ENCODE assay signal across 29 mouse cellular contexts in the genomic region with DNA sequence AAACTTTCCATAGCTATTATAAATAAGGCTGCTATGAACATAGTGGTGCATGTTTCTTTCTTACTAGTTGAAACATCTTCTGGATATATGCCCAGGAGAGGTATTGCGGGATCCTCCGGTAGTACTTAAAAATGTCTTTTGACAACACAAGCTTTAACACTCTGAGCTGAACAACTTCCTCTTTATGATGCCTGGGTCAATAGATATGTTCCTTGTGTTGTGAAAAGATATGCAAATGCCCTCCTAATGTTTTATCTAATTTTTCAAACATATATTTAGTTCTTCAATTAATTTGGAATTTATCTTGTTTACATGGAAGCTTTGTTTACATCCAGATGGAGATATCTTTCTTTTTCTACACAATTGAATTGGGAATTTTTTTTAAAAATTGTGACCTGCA. TPM values are rescaled to one million over a fixed set of nuclear protein-coding genes. Genes with fewer than 3 reads are reported as not detected.
"Had no signal": no experiment of that assay in that cellular context is flagged by ENCODE, and none has a peak within 500 bp of the region (broad histone marks: within the 10 kb centered on the region; RNA-seq: fewer than 3 reads in every experiment).

No protein-coding gene starts in this region.

- H3K27me3 ChIP-seq: heart, embryonic 12.5 days; hindbrain, embryonic 12.5 days; intestine, embryonic 15.5 days; limb, embryonic 12.5 days; liver, embryonic 12.5 days had no signal

- H3K4me3 ChIP-seq: gastrocnemius, adult 2 months; heart, embryonic 10.5 days; heart, embryonic 12.5 days; hindbrain, embryonic 10.5 days; hindbrain, embryonic 12.5 days; intestine, embryonic 15.5 days; left cerebral cortex, adult 2 months; limb, embryonic 10.5 days; limb, embryonic 12.5 days; liver, embryonic 12.5 days had no signal

- H3K4me1 ChIP-seq: heart, embryonic 10.5 days; heart, embryonic 12.5 days; hindbrain, embryonic 10.5 days; hindbrain, embryonic 12.5 days; intestine, embryonic 15.5 days; limb, embryonic 10.5 days; limb, embryonic 12.5 days; liver, embryonic 12.5 days had no signal

- DNase-seq: gastrocnemius, adult 2 months; gastrocnemius, postnatal 10 days; gastrocnemius, postnatal 25 days; heart, adult 18-20 months; heart, postnatal 10 days; heart, postnatal 4 days; kidney, adult 18-20 months; kidney, adult 8-10 months; kidney, postnatal 10 days; kidney, postnatal 25 days; kidney, postnatal 4 days; layer of hippocampus, adult 9-11 months; layer of hippocampus, postnatal 36 days; liver had no signal

- H3K9ac ChIP-seq: heart, embryonic 12.5 days; hindbrain, embryonic 12.5 days; hindbrain, embryonic 14.5 days; intestine, embryonic 15.5 days; limb, embryonic 12.5 days; liver, embryonic 12.5 days; liver, embryonic 14.5 days had no signal

- H3K4me2 ChIP-seq: heart, embryonic 12.5 days; hindbrain, embryonic 12.5 days; hindbrain, embryonic 14.5 days; intestine, embryonic 15.5 days; limb, embryonic 12.5 days; liver, embryonic 12.5 days had no signal

- ATAC-seq: hindbrain, embryonic 16.5 days; inflammation-experienced regulatory T-cells, adult 6 months; intestine, embryonic 15.5 days; intestine, postnatal 0 days; liver, embryonic 12.5 days had no signal

- H3K9me3 ChIP-seq: heart, embryonic 10.5 days; heart, embryonic 12.5 days; hindbrain, embryonic 10.5 days; hindbrain, embryonic 12.5 days; intestine, embryonic 15.5 days; limb, embryonic 10.5 days; limb, embryonic 12.5 days; liver, embryonic 12.5 days had no signal

- H3K27ac ChIP-seq: gastrocnemius, adult 2 months; heart, embryonic 10.5 days; hindbrain, embryonic 10.5 days; hindbrain, embryonic 12.5 days; hindbrain, embryonic 14.5 days; intestine, embryonic 15.5 days; left cerebral cortex, adult 2 months; limb, embryonic 10.5 days; limb, embryonic 12.5 days; liver, embryonic 12.5 days; liver, embryonic 14.5 days had no signal

- H3K36me3 ChIP-seq: heart, embryonic 10.5 days; heart, embryonic 12.5 days; hindbrain, embryonic 10.5 days; hindbrain, embryonic 12.5 days; intestine, embryonic 15.5 days; limb, embryonic 10.5 days; limb, embryonic 12.5 days; liver, embryonic 12.5 days had no signal

RNA-seq across cellular contexts. Expression of a gene that starts 47.1 kb away (rescaled TPM):
- total RNA-seq: granulocyte monocyte progenitor cell, adult 5-6 weeks had no signal
